Mouse (Mus musculus): ENCODE measurements around the gene Zfp280b.

- TF ChIP-seq CTCF (conservative IDR thresholded peaks at IDR 0.05; ENCODE audit: insufficient read depth, insufficient read length, low read depth, low read length) (no peak), POLR2A (IDR thresholded peaks at IDR 0.05; ENCODE audit: low read depth, low read length) (no peak)
Observed at GRCm38 (mm10) chr10:76028016-76028366, 4.5 kb upstream of the Zfp280b start.
